Mouse (Mus musculus) cerebellum, adult (tissue): ENCODE measurements around the gene B3galt4.
"Not testable (repeated sequence)": the region's sequence is repeated elsewhere in the genome, so short reads cannot be mapped to it uniquely, and the experiment has no call there.

ENCODE experiments used
- ATAC-seq: cut with Nextera tagmentation; 2 replicates; pipeline ENCODE4 v1.9.2; 2017; ENCODE audit warnings: mild to moderate bottlenecking, moderate library complexity, mixed read lengths; ENCODE audit not compliant: insufficient number of reproducible peaks, low FRiP score, low TSS enrichment

The B3galt4 gene

GRCm38 (mm10) chr17:33951021-33951946, at the start of gene B3galt4:
B3galt4 (minus strand) TSS chr17:33951488.
- ATAC-seq = peak; percentile 45

GRCm38 (mm10) chr17:34000796-34001195, 49.5 kb upstream of the B3galt4 start:
- ATAC-seq = not testable (repeated sequence)

GRCm38 (mm10) chr17:34000150-34000537, 48.9 kb upstream of the B3galt4 start, which contains the start of gene H2-K1:
H2-K1 (minus strand) TSS chr17:34000347.
- peak; percentile 81; the same call in 1 of the 2 replicates for ATAC-seq

- no peak for ATAC-seq
These were observed 48.3 kb upstream of the B3galt4 start for GRCm38 (mm10) chr17:33999341-34000149.

- not testable (repeated sequence) for ATAC-seq
These were observed 47.4 kb upstream of the B3galt4 start for GRCm38 (mm10) chr17:33998697-33999096.

- not testable (repeated sequence) for ATAC-seq
These were observed 45.7 kb upstream of the B3galt4 start for GRCm38 (mm10) chr17:33997025-33997424.

GRCm38 (mm10) chr17:33995651-33996050, 44.4 kb upstream of the B3galt4 start:
- ATAC-seq = no peak

- no peak for ATAC-seq
These were observed 43.7 kb upstream of the B3galt4 start for GRCm38 (mm10) chr17:33994959-33995358.

- no peak for ATAC-seq
These were observed 40.7 kb upstream of the B3galt4 start for GRCm38 (mm10) chr17:33991788-33992664.

GRCm38 (mm10) chr17:33982136-33982535, 30.8 kb upstream of the B3galt4 start:
- not testable (repeated sequence) for ATAC-seq

GRCm38 (mm10) chr17:33981192-33981909, 30.1 kb upstream of the B3galt4 start:
- 0 out of 2 replicates have a peak, but pooled peaks have one; percentile 59 for ATAC-seq

GRCm38 (mm10) chr17:33980181-33981035, 29.1 kb upstream of the B3galt4 start:
- no peak for ATAC-seq

- ATAC-seq = no peak
These were observed 28.3 kb upstream of the B3galt4 start for GRCm38 (mm10) chr17:33979512-33980050.

GRCm38 (mm10) chr17:33978631-33979031, 27.3 kb upstream of the B3galt4 start:
- ATAC-seq = peak; percentile 96

GRCm38 (mm10) chr17:33977861-33978557, 26.7 kb upstream of the B3galt4 start:
- ATAC-seq = no peak

GRCm38 (mm10) chr17:33973572-33973971, 22.3 kb upstream of the B3galt4 start:
- no peak for ATAC-seq

GRCm38 (mm10) chr17:33972691-33973090, 21.4 kb upstream of the B3galt4 start:
- no peak for ATAC-seq

- ATAC-seq = no peak
These were observed 18.1 kb upstream of the B3galt4 start for GRCm38 (mm10) chr17:33969394-33969793.
